Mouse (Mus musculus): ENCODE results near the gene Xrcc5. TPM values are rescaled to one million over a fixed set of nuclear protein-coding genes. Genes with fewer than 3 reads are reported as not detected.
A peak's percentile ranks its signal among the peaks of the same experiment; 100 is the strongest.

Gene Xrcc5
- polyA plus RNA-seq (2015; fragmentation: Nextera tagmentation; extraction: Ambion mirVana): 23.8 and 29.2 TPM in 2 replicates

DNA sequence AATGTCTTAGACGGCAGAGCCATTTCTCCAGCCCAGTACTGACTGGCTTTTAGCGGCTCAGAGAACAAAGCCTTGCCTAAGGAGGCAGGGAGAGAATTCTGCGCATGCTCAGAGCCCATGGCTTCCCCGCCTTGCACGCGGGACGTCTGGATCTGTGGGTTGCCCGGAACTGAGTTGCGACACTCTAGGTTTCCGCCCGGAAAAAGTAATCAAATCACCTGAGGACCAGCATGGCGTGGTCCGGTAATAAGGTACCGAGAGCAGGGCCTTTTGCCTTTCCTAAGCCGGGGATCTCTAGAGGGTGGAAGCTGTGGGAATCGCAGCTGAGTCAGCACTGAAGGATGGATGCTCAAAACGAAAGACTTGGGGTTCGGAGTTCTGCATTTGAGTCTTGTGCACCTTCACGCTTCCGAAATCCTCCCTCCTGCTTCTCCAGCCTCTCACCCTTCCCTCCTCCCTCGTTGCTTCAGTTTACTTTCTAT is at the start of gene Xrcc5:
Xrcc5 (plus strand) TSS at position 105 of the 482 bp plus-strand sequence.
- Histone ChIP-seq H3K4me1 (replicated peaks; ENCODE audit: control insufficient read depth, insufficient read depth, low read length) (peaks cover 13% of the 10 kb centered on the region), H3K4me3 (replicated peaks; ENCODE audit: low read length) (peak within 1 kb of the TSS; percentile 58), H3K27me3 (replicated peaks; ENCODE audit: control insufficient read depth, insufficient read depth, low read length) (no peaks in the 10 kb centered on the region), H3K27ac (ENCODE audit: low read length) (peak within 1 kb of the TSS; percentile 96), H3K36me3 (ENCODE audit: control insufficient read depth, insufficient read depth) (no peaks in the 10 kb centered on the region), H3K4me2 (ENCODE audit: low read length) (peak within 1 kb of the TSS; percentile 70), H3K9ac (replicated peaks; ENCODE audit: low read depth, low read length) (peak within 1 kb of the TSS; percentile 76), H3K9me3 (ENCODE audit: control insufficient read depth, low read length) (no peaks in the 10 kb centered on the region)
- ATAC-seq: peak; percentile 99
- 0% methylated on average over 21 of the region's 21 CpGs for WGBS

DNA sequence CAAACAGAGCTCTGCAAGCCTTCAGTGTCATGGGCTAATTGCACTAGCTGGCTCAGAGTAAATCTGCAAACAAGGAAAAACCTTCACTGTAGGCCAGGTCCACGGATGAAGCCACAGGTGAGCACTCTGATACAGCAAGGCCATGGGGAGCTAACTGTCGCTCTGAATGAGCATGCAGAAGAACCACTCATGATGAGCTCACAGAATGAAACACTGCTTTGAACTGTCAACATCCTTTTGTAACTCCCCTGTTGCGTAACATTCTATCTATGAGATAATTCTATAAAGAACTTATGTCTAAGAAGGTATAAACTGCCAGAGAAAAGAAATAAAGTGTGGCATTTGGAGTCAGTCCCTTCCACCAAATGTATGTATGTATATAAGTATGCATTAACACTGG is 44.1 kb upstream of the Xrcc5 start:
- Histone ChIP-seq H3K36me3 (ENCODE audit: control insufficient read depth, insufficient read depth) (no peaks in the 10 kb centered on the region; the same call in 1 of the 2 replicates), H3K27me3 (replicated peaks; ENCODE audit: control insufficient read depth, insufficient read depth, low read length) (no peaks in the 10 kb centered on the region), H3K4me3 (replicated peaks; ENCODE audit: low read length) (no peak overlapping the region), H3K9ac (replicated peaks; ENCODE audit: low read depth, low read length) (no peak overlapping the region), H3K4me2 (ENCODE audit: low read length) (no peak overlapping the region), H3K27ac (ENCODE audit: low read length) (no peak overlapping the region), H3K9me3 (ENCODE audit: control insufficient read depth, low read length) (no peaks in the 10 kb centered on the region), H3K4me1 (replicated peaks; ENCODE audit: control insufficient read depth, insufficient read depth, low read length) (no peaks in the 10 kb centered on the region)
- WGBS: 93% methylated on average over 3 of the region's 3 CpGs
- no peak for ATAC-seq

DNA sequence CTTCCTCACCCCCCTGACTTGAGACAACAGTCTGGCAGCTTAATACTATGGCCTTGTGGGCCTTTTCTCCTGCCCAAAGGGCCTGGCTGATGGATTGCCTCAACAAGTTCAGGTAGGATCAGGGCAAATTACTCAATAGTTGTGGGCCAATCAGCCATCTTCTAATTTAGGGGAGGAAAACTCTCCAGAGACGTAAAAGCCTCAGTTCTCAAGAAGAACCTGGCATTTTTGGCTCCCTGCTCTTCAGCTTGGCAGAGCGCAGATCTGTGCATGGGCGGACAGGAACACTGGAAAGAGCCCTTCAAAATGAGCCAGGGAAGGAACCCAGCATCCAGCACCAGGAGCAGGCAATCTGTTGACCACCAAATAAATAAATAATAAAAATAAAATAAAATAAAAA is 29.1 kb upstream of the Xrcc5 start:
- no peak for ATAC-seq
- Histone ChIP-seq H3K27ac (ENCODE audit: low read length) (no peak overlapping the region), H3K9me3 (ENCODE audit: control insufficient read depth, low read length) (no peaks in the 10 kb centered on the region), H3K36me3 (ENCODE audit: control insufficient read depth, insufficient read depth) (peaks cover 3% of the 10 kb centered on the region; the same call in 1 of the 2 replicates), H3K4me1 (replicated peaks; ENCODE audit: control insufficient read depth, insufficient read depth, low read length) (no peaks in the 10 kb centered on the region), H3K27me3 (replicated peaks; ENCODE audit: control insufficient read depth, insufficient read depth, low read length) (no peaks in the 10 kb centered on the region), H3K9ac (replicated peaks; ENCODE audit: low read depth, low read length) (no peak overlapping the region), H3K4me2 (ENCODE audit: low read length) (no peak overlapping the region), H3K4me3 (replicated peaks; ENCODE audit: low read length) (no peak overlapping the region)
- WGBS: 76% methylated on average over 3 of the region's 3 CpGs

DNA sequence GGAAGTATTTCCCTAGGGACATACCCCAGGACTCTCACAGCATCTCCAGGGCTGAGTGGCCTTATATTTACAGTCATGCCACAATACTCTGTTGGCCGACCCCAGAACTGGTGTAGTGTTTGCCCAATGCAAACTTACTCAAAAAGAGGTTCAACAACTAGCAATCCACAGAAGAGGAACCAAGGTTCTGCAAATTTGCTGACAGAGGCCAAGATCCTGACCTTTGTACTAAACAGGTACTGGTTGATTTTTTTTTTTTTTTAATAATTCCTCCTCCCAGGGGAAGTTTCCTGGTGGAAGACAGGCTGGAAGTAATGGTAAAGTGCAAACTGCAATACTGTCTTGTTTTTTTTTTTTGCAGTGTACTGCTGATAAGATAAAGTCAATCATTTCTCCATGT is 24.6 kb upstream of the Xrcc5 start:
- no peak for ATAC-seq
- Histone ChIP-seq H3K4me1 (replicated peaks; ENCODE audit: control insufficient read depth, insufficient read depth, low read length) (peaks cover 27% of the 10 kb centered on the region), H3K27ac (ENCODE audit: low read length) (no peak overlapping the region), H3K9ac (replicated peaks; ENCODE audit: low read depth, low read length) (no peak overlapping the region), H3K4me2 (ENCODE audit: low read length) (no peak overlapping the region), H3K36me3 (ENCODE audit: control insufficient read depth, insufficient read depth) (no peaks in the 10 kb centered on the region), H3K4me3 (replicated peaks; ENCODE audit: low read length) (no peak overlapping the region), H3K27me3 (replicated peaks; ENCODE audit: control insufficient read depth, insufficient read depth, low read length) (no peaks in the 10 kb centered on the region), H3K9me3 (ENCODE audit: control insufficient read depth, low read length) (no peaks in the 10 kb centered on the region)
- WGBS: 82% methylated on average over 1 of the region's 1 CpGs

- H3K4me3 ChIP-seq (replicated peaks; ENCODE audit: low read length): peak within 1 kb of the TSS; percentile 60
- peak within 1 kb of the TSS; percentile 77 for H3K27ac ChIP-seq (ENCODE audit: low read length)
- H3K4me2 ChIP-seq (ENCODE audit: low read length): peak within 1 kb of the TSS; percentile 94
- no peaks in the 10 kb centered on the region for H3K27me3 ChIP-seq (replicated peaks; ENCODE audit: control insufficient read depth, insufficient read depth, low read length)
- H3K36me3 ChIP-seq (ENCODE audit: control insufficient read depth, insufficient read depth): no peaks in the 10 kb centered on the region
- peak; percentile 98 for ATAC-seq
- 0% methylated on average over 30 of the region's 30 CpGs for WGBS
- H3K4me1 ChIP-seq (replicated peaks; ENCODE audit: control insufficient read depth, insufficient read depth, low read length): peaks cover 29% of the 10 kb centered on the region
- H3K9ac ChIP-seq (replicated peaks; ENCODE audit: low read depth, low read length): peak within 1 kb of the TSS; percentile 68
- no peaks in the 10 kb centered on the region for H3K9me3 ChIP-seq (ENCODE audit: control insufficient read depth, low read length)
Observed at GRCm38 (mm10) chr1:72283992-72284485, 23.2 kb upstream of the Xrcc5 start, which contains the start of the genes Pecr and Tmem169. Gene Pecr, minus strand, starts transcription at chr1:72284314. Gene Tmem169, plus strand, starts transcription at chr1:72284369.

DNA sequence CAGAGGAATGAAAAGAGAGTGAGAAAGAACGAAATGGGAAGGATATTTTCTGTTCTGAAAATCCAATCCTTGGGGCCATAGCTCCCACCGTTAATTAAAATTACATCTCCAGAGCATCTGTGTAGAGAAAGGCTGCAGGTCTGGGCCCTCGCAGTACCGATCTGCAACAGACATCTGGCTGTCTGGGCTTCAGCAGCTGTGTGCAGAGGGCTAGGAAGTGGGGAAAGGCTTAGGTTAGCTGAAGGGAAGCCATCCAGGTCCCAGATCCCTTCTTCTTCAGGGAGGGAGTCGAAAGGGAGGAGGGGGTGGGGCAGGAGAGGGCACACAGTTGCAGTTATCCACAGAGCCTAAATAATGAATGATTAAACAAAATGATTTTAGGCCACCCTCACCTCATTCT is 22.7 kb upstream of the Xrcc5 start:
- peak; percentile 65 for ATAC-seq
- peak overlapping the region; percentile 60 for H3K4me3 ChIP-seq (replicated peaks; ENCODE audit: low read length)
- peak overlapping the region; percentile 68 for H3K9ac ChIP-seq (replicated peaks; ENCODE audit: low read depth, low read length)
- no peaks in the 10 kb centered on the region for H3K36me3 ChIP-seq (ENCODE audit: control insufficient read depth, insufficient read depth)
- peak overlapping the region; percentile 77 for H3K27ac ChIP-seq (ENCODE audit: low read length)
- WGBS: 3% methylated on average over 5 of the region's 5 CpGs
- H3K9me3 ChIP-seq (ENCODE audit: control insufficient read depth, low read length): no peaks in the 10 kb centered on the region
- H3K4me2 ChIP-seq (ENCODE audit: low read length): peak overlapping the region; percentile 94
- H3K4me1 ChIP-seq (replicated peaks; ENCODE audit: control insufficient read depth, insufficient read depth, low read length): peaks cover 29% of the 10 kb centered on the region
- H3K27me3 ChIP-seq (replicated peaks; ENCODE audit: control insufficient read depth, insufficient read depth, low read length): no peaks in the 10 kb centered on the region

DNA sequence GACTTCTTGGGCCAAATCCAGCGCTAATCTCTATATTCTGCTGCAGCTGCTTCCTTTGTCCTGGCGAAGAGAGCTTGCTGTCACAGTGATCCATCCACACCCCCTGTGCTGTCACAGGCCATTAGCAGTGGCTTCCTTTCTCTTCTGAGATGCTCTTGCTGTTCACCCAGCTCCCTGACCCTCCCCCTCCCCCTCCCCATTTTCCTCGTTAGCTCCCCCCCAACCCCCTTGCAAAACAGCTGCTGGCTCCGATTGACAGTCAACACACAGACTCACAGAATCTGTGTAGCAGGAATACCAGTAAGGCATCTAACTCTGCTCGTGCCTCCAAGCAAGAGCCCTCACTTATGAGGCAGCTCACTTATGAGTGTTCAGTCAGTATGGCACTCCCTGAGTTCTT is 20.3 kb upstream of the Xrcc5 start:
- ATAC-seq: peak; percentile 50
- Histone ChIP-seq H3K27me3 (replicated peaks; ENCODE audit: control insufficient read depth, insufficient read depth, low read length) (no peaks in the 10 kb centered on the region), H3K36me3 (ENCODE audit: control insufficient read depth, insufficient read depth) (no peaks in the 10 kb centered on the region), H3K4me1 (replicated peaks; ENCODE audit: control insufficient read depth, insufficient read depth, low read length) (peaks cover 29% of the 10 kb centered on the region), H3K27ac (ENCODE audit: low read length) (peak overlapping the region; percentile 85), H3K9me3 (ENCODE audit: control insufficient read depth, low read length) (no peaks in the 10 kb centered on the region), H3K4me2 (ENCODE audit: low read length) (peak overlapping the region; percentile 94), H3K4me3 (replicated peaks; ENCODE audit: low read length) (no peak overlapping the region), H3K9ac (replicated peaks; ENCODE audit: low read depth, low read length) (peak overlapping the region; percentile 48; the same call in 1 of the 2 replicates)
- WGBS: 10% methylated on average over 5 of the region's 5 CpGs

GRCm38 (mm10) chr1:72287893-72288292 is 19.3 kb upstream of the Xrcc5 start:
- no peak overlapping the region for H3K4me3 ChIP-seq (replicated peaks; ENCODE audit: low read length)
- no peak overlapping the region for H3K9ac ChIP-seq (replicated peaks; ENCODE audit: low read depth, low read length)
- peaks cover 29% of the 10 kb centered on the region for H3K4me1 ChIP-seq (replicated peaks; ENCODE audit: control insufficient read depth, insufficient read depth, low read length)
- no peaks in the 10 kb centered on the region for H3K9me3 ChIP-seq (ENCODE audit: control insufficient read depth, low read length)
- WGBS: 83% methylated on average over 4 of the region's 4 CpGs
- H3K27me3 ChIP-seq (replicated peaks; ENCODE audit: control insufficient read depth, insufficient read depth, low read length): no peaks in the 10 kb centered on the region
- no peak overlapping the region for H3K27ac ChIP-seq (ENCODE audit: low read length)
- H3K4me2 ChIP-seq (ENCODE audit: low read length): no peak overlapping the region
- no peak for ATAC-seq
- no peaks in the 10 kb centered on the region for H3K36me3 ChIP-seq (ENCODE audit: control insufficient read depth, insufficient read depth)

- Histone ChIP-seq H3K9me3 (ENCODE audit: control insufficient read depth, low read length) (no peaks in the 10 kb centered on the region), H3K36me3 (ENCODE audit: control insufficient read depth, insufficient read depth) (no peaks in the 10 kb centered on the region), H3K9ac (replicated peaks; ENCODE audit: low read depth, low read length) (no peak overlapping the region), H3K4me1 (replicated peaks; ENCODE audit: control insufficient read depth, insufficient read depth, low read length) (peaks cover 29% of the 10 kb centered on the region), H3K4me3 (replicated peaks; ENCODE audit: low read length) (no peak overlapping the region), H3K27me3 (replicated peaks; ENCODE audit: control insufficient read depth, insufficient read depth, low read length) (no peaks in the 10 kb centered on the region), H3K27ac (ENCODE audit: low read length) (no peak overlapping the region), H3K4me2 (ENCODE audit: low read length) (no peak overlapping the region)
- WGBS: 85% methylated on average over 4 of the region's 4 CpGs
- no peak for ATAC-seq
Observed at GRCm38 (mm10) chr1:72288527-72289150, 18.6 kb upstream of the Xrcc5 start.

Data from forebrain, embryonic 16.5 days (tissue).